Mouse (Mus musculus) c-Kit-positive CD71-positive TER-119-positive erythroid progenitor cells, embryonic 14.5 days (primary cell): ENCODE measurements around the gene Bnc2.

Source experiments
- DNase-seq: peaks from one replicate; pipeline ENCODE4 v3.0.0-alpha.2; 2013; ENCODE audit warnings: low spot score

Gene Bnc2

DNA sequence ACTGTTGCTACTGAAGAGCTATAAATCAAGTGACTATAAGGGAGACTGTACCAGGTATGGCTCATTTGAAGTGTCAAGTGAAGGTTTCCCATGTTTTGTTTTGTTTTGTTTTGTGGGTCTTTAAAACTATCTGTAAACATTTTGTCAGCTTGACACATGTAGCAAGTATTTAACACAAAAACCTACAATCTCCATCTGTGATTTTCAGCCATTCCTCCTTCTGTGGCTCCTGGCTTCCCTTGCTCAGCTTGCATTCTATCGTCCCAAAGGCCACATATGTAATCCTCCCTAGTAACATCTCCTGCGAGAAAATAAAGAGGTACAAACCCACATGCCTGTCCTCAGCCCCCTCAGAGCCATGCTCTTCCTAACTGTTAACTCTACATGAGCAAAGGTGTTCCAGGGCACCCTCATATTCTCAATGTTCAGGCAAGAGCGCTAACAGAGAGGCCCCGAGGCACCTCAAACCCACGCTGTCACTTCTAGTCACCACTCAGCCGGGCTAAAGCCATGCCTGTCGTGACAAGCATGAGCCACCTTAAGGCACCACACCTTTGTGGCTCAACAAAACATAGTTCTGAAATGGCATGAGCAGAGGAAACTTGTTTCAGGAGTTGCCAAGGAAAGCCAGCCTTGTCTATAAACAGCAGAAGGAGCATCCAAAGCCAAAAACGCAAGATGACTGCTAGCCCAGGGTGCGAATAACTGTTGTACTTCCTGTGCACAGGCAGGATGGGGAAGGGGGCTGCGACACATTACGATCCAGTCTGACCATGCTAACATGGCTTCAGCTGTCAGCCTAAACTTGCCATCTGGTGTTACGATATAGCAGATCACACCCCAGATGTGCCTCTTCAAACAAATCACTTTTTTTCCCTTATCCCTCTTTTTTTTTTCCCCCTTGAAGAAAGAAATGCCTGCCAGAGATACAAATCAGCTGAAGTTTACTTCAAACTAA is 42.0 kb downstream of the Bnc2 start:
- DNase-seq = no peak

DNA sequence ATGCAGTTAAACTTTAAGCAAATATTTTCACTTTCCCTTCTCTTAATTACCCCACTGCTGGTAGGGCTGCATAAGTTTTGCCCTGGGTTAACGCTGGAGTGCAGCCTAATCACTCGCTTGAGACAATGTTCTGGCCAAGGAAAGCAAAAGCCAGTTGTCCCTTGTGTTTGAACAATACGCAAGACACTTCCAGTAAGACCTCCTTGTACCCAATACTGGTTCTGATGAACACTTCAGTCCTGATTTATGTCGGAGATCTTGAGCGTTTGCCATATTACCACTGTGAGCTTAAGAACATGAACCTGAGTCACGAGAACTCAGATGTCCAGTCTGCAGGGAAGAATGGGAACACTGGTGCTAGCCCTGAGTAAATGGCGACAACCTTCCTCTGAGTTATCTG is 47.5 kb downstream of the Bnc2 start:
- no peak for DNase-seq

DNA sequence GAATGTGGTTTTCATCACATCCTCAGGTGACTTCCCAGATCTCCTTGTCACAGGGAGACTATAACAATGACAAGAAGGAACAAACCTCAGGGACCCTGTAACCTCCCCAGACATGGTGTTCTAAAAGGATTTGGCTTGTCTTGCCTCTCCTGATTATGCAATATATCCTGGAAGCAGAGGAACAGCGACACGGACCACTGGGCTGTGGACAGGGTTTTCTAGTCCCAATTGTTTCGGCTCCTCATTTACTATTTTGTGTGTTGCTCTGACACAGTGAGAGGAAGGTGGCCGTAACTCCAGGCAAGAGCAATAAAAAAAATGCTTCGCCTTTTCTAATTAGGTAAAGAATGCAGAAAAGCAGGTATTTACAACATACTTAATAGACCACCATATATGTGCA is 51.8 kb downstream of the Bnc2 start:
- DNase-seq = no peak

DNA sequence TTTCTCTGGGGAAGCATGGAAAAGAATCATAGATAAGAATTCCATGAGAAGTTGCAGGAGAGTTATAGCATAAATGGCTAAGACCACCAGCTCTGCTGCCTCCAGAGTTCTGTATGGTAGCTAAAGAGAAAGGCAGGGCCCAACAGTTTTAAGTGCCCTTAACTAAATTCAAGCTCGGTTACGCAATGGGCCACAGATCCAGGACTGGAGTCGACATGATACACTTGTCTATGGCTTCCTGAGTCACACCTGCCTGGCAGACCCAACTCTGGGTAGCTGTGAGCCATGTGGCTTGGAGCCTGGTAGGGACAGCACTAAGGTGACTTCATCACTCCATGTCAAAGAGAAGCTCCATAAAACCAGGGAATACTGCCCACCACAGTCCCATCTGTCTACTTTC is 53.3 kb downstream of the Bnc2 start:
- no peak for DNase-seq

DNA sequence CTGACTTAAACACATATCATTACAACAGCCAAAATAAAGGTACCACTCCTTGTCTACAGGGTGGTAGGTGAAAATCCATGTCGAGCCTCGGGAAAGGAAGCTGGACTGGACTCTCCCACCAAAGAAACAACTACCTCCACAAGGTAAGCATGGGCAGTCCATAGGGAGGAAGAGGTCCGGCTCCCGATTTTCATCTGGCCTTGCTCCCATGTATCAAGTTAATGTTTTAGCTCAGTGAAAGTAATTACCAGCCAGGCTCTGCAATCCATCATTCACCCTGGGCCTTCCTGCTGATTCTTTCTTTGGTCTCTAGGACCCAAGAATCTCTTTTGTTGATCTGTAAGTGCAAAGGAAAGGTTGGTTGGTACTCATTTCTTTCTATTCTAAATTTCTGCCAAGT is 65.2 kb downstream of the Bnc2 start:
- no peak for DNase-seq

DNA sequence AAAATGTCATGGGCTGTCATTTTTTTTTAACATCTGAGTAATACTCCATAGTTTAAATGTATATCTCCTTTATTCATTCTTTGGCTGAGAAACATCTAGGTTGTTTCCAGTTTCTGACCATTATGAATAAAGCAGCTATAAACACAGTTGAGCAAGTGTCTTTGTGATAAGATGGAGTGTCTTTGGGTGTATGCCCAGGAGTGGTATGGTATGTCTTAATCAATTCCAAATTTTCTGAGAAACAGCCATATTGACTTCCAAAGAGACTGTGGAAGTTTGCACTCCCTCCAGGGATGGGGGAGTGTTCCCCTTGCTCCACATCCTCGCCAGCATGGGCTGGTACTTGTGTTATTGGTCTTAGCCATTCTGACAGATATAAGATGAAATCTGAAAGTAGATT is 70.6 kb downstream of the Bnc2 start:
- no peak for DNase-seq

DNA sequence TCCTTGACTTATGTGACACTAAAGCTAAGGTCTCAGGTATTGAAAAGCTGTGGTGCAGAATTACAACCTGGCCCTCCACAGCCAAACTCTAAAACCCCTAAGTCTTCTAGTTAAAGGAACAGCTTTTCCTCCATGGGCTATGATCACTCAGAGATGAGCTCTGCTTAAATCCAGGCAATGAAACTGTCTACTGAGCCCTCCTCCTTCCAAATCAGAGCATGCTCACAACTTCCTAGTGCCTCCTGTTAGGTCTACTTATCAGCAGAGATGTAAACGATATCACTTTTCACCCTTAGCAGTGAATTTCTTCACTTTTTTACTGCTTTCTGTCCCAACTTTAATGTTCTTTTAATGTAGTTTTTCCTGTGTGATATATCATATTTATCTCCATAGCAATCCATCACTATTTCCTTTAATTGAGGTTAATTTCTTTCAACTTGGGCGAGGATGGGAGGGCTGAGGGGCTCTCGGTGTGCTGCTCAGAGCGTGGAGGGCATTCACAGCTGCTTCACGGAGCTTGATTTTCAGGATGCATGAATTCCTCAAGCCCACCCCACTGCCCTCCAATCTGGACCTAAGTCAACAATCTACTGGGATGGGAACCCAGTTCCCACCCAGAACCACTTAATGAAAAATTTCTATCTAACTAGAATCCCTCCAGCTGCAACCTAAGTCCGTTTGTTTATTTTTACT is 94.7 kb downstream of the Bnc2 start:
- DNase-seq = no peak

DNA sequence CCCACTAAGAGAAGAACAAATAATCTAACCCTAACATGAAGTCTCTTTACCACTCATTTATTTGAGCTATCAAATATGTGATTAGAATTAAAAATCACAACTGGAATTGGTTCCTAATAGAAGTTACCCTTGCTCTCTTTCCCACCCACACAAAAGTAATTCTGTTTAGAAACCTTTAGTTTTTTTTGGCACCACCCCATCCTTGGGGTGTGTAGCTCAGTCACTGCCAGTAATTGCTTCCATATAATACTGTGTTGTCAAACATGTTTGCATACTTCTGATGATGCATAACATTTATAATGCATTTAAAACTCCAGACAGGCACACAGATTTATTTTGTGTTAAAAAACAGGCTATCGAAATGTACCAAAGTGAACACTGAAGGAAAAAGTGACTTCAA is 96.8 kb downstream of the Bnc2 start:
- DNase-seq = no peak

DNA sequence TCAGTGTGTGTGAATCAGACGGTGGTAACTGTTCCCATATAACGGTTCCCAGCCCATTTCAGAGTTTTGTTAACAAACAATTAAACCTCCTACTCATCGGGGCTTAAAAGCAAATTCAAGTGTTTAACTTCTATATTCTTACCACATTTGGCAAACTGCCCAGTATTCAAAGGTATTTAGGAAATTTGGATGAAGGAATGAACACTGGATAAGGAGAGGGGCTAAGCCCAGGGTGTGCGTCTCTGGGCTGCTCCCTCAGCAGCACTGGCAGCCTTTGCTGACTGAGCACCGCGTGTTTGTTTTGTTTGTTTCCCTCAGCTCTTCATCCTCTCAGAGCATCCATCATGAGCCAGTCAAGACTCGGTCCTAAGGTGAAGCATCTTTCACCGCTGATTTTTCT is 109.0 kb downstream of the Bnc2 start:
- no peak for DNase-seq

DNA sequence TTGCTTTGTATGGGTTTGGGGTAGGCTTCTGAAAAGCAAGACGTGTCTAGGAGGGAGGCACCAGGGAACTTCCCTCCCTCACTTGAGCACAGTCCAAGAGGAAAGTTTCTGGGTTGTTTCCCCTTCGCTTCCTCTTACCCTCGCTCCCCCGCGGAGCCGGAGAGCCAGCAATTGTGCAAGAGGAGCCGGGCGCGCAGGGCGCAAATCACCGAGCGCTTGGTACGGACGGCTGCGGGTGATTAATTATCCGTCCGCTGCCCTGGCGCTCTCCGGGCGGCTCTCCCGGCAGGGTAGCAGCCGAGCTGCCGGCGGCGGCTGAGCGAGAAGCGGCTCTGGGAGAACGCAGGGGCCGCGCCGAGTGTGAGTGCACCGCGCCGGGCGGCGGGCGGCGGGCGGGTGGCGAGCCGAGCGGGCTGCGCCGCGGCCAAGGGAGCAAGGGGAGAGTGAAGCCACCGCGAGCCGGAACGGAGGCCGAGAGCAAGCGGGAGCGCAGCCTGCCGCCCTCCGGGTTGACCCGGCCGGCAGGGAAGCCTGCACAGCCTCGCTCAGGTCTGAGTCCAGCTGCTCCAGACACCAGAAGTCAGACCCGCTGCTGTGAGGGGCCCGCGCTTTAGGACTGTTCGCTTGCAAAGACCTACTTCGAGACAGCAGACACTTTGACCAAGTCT is 129.7 kb downstream of the Bnc2 start:
- DNase-seq = no peak

DNA sequence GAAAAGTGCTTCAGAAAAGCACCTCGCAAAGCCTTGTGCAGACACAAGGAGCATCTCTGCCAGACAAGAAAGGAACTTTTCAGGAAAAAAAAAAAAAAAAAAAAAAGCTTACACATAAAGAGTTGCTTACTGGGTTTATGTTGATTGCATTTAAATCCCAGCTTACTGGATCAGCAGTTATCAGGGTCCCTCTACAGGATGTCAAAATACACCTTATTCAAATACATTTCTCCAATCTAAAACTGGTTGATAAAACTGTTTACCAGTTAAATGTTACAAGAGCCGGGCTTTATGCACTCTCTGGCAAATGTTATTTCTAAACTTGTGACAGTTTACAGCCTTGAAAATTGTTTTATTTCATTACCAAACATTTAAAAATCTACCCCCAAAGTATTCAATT is 130.4 kb downstream of the Bnc2 start:
- no peak for DNase-seq

DNA sequence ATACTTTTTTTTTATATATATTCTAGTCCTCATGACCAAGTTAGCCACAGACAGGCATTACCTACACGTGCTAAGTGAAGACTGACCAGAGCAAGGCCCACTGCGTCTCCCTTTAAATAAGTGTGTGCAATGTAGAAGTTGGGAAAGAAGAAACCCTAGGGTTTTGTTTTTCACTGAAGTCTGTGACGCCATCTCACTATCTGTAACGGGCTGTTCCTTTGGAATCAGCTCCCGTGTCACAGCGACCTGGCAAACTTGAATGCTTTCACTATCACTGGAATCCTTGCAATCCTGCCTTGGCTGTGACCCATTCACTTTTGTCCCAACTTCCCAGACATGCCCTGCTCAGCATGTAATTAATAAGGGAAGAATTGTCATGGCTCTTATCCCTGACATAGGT is 134.5 kb downstream of the Bnc2 start:
- DNase-seq = no peak

DNA sequence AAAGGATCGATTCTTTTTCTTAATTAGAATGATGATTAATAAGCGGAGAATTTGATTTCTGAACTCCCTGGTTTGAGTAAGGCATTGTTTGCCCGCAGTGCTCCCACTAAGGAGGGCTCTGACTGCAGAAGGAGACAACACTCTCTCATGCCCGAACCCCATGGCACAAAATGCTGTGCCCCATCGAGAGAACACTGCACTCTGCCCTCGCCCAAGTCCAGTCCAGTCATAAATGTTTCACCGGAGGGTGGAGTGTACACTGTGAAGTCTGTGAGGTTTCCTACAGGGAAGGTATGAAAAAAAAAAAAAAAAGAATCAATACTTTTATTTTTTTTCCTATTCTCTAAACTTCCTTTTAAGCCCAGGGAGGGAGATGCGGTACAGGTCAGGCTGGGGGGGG is 135.7 kb downstream of the Bnc2 start:
- DNase-seq = no peak

DNA sequence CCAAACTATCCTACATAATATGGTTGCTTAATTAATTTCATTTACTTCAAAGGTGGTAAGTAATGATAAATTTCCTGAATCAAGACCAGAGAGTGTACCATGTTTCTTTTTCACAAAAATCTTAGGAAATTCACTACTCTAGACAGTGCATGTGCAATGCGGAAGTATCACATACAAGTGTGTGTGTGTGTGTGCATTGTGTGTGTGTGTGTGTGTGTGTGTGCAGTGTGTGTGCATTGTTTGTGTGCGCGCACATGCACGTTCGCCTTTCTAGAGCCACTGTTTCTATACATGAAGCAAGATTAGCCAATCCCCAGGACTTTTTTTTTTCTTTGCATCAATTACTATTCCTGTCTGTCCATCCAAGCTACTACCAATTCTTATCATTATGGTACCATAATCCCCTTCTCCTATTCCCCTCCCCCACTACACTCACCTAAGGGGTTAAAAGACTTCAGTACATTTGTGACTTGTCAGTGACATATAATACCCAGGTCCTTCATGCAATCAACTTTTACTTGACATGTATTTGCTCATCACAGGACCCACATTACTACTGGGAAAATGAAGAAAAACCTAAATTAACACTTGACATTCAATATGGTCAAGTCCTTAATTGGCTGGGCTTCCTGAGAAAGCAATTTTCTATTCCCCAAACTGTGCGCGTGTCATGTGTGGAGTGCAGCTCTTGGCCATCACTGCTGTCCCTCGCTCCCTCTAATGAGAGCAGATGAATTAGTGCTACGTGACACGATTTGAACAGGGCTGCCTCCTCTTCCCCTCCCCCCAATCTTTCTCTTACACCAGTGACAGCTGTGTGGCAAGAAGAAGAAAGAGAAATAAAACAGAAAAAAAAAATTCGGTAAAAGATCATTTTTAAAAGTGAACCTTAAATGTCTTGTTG is 145.9 kb downstream of the Bnc2 start:
- DNase-seq = no peak

DNA sequence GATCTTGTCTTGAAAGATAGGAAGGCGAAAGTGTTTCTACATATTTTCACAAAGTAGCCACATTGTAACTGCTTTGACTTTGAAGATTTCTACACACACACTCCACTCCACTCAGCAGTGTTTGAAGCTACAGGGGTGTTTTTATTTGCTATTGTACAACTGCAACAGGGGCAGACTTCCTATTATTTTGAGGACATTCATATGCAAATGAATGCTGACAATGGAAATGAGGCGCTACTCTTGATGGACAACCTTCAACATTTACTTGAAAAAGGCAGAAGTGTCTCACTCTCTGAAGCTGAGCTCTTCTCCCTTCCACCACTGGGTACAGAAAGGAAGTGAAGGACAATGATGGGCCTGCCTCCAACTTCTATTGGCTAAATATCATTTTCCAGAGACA is 146.7 kb downstream of the Bnc2 start:
- DNase-seq = no peak

DNA sequence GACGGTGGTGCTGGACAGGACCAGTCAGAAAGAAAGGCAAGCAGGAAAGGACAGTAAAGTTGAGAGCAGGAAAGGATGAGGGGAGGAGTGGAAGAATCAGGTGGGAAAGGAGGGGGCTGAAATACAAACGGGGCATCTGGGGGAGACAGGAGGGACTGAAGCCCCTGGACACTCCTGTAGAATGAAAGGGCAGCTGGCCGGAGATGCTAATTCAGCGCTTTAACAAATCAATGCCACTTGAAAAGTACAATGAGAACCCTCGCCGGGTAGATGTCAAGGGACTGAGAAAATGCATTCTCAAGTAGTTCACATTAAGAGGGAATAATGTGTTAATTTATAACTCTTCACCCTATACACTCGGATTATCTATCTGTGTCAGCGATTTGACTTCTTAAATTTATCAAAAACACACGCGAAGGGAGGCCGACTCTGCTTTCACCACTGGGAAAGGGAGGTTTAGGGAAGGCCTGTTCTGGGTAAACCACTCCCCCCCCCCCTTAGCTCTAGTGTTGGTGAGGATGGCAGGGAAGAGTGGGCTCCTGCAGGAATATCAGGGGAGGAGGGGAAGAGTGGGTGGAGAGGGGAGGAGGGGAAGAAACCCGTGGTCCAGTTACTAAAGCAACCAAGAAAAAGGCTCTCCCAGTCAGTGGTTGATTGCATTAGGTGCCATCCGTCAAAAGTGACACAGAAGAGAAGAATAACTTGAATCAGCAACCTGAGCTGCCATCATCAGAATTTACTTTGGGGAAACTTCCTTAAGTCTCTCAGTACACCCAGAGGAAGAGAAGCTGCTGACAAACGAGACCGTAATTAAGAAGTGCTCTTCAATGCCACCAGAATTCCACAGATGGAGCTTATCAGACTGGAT is 147.8 kb downstream of the Bnc2 start:
- no peak for DNase-seq

DNA sequence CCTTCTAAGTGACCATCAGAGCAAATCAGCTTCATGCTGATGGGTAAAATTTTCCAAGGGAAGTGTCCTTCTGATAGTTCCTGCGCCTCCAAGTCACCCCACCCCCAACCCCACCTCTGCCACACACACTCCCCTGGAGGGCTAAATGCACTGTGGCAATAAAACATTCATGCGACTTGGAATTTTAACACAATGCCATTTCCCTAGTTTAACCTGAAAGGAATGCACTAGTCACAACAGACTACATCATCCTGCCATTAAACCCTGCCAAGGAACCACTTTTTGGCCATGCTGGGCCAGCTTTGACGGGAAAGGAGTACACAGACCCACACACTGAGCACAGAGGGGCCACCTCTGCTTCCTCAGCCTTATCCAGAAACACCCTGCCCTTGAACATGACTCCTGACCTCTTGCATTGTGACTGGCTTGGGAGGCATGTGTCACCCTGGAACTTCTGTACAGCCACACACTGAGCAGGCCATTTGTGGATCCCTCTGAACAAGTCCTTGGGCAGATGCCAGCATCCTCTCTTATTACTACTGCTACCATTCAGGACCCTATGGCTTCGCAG is 151.3 kb downstream of the Bnc2 start:
- DNase-seq = no peak

DNA sequence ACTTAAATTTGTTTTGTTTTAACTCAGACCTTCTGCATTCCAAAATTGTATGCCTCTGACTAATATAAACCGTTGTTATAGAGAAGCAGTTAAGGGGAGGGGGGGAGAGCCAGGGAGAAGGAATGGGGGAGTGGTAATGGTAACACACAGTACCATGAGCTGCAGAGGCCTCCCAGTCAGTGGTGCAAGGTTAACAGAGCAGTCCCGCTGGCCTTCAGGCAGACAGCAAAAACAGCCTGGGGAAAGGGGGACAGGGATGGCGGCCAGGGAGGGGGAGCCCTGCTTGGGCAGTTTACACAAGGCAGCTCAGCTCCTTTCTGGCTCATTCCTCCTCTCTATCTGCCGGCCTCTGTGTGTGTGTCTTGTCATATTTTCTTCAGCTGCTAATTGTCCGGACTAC is 151.9 kb downstream of the Bnc2 start:
- no peak for DNase-seq

DNA sequence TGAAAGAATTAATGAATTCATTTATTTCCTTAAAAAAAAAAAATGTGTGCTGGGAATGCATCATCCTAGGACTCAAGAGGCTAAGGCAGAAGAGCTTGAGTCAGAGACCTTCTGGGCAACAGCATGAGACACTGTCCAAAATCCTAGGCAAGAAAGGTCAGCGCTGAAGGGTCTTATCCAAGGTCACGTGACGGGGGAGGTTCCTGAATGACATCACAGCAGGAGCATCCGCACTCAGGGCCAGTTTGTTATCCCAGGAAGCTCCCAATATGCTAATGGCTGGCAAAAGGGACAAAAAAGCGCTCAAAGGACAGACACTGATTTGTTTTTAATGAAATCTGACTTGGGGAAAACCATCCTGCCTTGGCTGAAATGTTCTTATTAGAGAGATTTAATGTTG is 153.5 kb downstream of the Bnc2 start:
- no peak for DNase-seq

DNA sequence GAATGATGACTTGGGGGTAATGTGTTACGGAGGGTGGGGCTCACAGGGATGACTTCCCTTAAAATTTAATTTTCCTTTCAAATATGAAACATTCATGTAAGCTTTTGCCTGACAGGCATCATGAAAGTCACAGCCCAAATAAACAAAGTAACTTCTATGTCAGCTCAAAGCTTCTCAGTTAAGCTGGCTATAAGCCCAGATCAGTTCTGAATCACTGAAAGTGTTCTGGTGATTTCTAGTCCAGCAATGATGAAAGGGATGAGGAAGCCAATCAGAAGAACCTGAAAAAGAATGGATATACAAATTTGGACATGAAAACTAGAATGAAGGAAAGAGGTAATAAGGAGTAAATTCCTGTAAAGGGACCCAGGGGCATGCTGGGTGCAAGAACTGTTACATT is 164.6 kb downstream of the Bnc2 start:
- no peak for DNase-seq

DNA sequence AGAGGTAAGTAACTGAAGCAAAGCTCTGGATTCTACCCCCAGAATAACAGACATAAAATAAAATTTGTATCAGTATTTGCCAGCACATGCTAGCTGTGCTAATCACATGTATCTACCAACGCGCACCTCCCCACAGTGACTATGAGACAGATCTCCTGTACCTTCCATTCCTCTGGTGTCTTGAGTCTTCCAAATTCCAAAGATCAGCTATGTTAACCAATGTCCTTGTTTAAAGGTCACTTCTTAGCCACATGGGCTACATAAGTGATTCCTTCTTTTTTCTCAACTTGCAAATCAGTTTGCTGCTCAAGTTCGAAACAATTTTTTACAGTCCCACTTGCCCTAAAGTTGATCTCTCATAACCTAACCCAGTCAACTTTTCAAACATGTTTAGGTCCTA is 167.5 kb downstream of the Bnc2 start:
- no peak for DNase-seq
